26 mouse cellular contexts compared by ENCODE assay signal in the genomic region with DNA sequence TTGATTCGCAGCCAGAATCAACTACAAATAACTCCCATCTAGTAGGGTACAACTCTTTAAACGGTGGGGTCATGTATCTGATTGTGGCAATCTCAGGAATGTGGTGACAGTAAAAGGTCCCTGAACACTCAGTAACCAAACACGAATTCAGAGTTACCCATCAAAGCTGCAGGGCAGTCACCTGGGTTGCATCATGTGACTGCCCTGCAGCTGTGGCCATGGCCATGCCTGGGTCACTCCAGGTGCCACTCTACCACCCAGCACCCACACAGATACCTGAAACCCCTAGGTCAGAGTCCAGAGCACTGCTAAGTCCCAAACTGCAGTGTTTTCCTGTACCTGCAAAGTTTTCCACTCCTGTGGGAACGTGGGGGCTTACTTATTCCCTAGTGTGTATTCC. TPM values are rescaled to one million over a fixed set of nuclear protein-coding genes. Genes with fewer than 3 reads are reported as not detected.
"Had no signal": no experiment of that assay in that cellular context is flagged by ENCODE, and none has a peak within 500 bp of the region (broad histone marks: within the 10 kb centered on the region; RNA-seq: fewer than 3 reads in every experiment).

No protein-coding gene starts in this region.

- H3K4me1 ChIP-seq: liver, embryonic 15.5 days had no signal

- H3K4me2 ChIP-seq: heart, embryonic 11.5 days; heart, embryonic 13.5 days; heart, embryonic 15.5 days; hindbrain, embryonic 13.5 days; hindbrain, embryonic 15.5 days; kidney, embryonic 15.5 days; limb, embryonic 12.5 days; liver, embryonic 13.5 days; liver, embryonic 15.5 days had no signal

- DNase-seq: gastrocnemius, postnatal 14 days; gastrocnemius, postnatal 36 days; heart, adult 2 months; heart, postnatal 14 days; heart, postnatal 36 days; kidney, adult 11 months; kidney, adult 2 months; kidney, adult 9 months; kidney, postnatal 14 days; kidney, postnatal 36 days; layer of hippocampus, adult 9-11 months; layer of hippocampus, postnatal 36 days; liver, embryonic 13.5 days had no signal

- H3K4me3 ChIP-seq: heart, adult 2 months; heart, embryonic 13.5 days; heart, embryonic 15.5 days; hindbrain, embryonic 13.5 days; hindbrain, embryonic 15.5 days; kidney, embryonic 15.5 days; limb, embryonic 10.5 days; limb, embryonic 12.5 days; liver, embryonic 13.5 days; liver, embryonic 15.5 days had no signal

- H3K36me3 ChIP-seq: heart, embryonic 13.5 days; heart, embryonic 15.5 days; hindbrain, embryonic 13.5 days; hindbrain, embryonic 15.5 days; kidney, embryonic 15.5 days; limb, embryonic 10.5 days; limb, embryonic 12.5 days; liver, embryonic 13.5 days; liver, embryonic 15.5 days had no signal

- ATAC-seq: hindbrain, postnatal 0 days; intestine, embryonic 16.5 days had no signal

- H3K27me3 ChIP-seq: heart, embryonic 13.5 days; heart, embryonic 15.5 days; hindbrain, embryonic 13.5 days; hindbrain, embryonic 15.5 days; kidney, embryonic 15.5 days; limb, embryonic 12.5 days; liver, embryonic 13.5 days; liver, embryonic 15.5 days had no signal

- H3K9ac ChIP-seq: heart, embryonic 13.5 days; heart, embryonic 15.5 days; hindbrain, embryonic 13.5 days; hindbrain, embryonic 15.5 days; kidney, embryonic 15.5 days; limb, embryonic 12.5 days; liver, embryonic 13.5 days; liver, embryonic 15.5 days had no signal

- H3K9me3 ChIP-seq: heart, embryonic 13.5 days; heart, embryonic 15.5 days; hindbrain, embryonic 13.5 days; hindbrain, embryonic 15.5 days; kidney, embryonic 15.5 days; limb, embryonic 10.5 days; limb, embryonic 12.5 days; liver, embryonic 13.5 days; liver, embryonic 15.5 days had no signal

- H3K27ac ChIP-seq: heart, adult 2 months; heart, embryonic 13.5 days; heart, embryonic 15.5 days; hindbrain, embryonic 13.5 days; hindbrain, embryonic 15.5 days; hindbrain, postnatal 0 days; kidney, embryonic 15.5 days; kidney, postnatal 0 days; limb, embryonic 10.5 days; limb, embryonic 12.5 days; liver, embryonic 13.5 days; liver, embryonic 15.5 days had no signal

RNA-seq across cellular contexts. Expression of gene Wipf3, which starts 9.1 kb away (rescaled TPM):
- total RNA-seq: hematopoietic stem cell, adult 5-6 weeks had no signal
